Mouse (Mus musculus): Measurements from ENCODE around the gene Pdcd1lg2. TPM values are rescaled to one million over a fixed set of nuclear protein-coding genes. Genes with fewer than 3 reads are reported as not detected.

The Pdcd1lg2 gene
- polyA plus RNA-seq, 1 experiment from 2014 or later = not detected

DNA sequence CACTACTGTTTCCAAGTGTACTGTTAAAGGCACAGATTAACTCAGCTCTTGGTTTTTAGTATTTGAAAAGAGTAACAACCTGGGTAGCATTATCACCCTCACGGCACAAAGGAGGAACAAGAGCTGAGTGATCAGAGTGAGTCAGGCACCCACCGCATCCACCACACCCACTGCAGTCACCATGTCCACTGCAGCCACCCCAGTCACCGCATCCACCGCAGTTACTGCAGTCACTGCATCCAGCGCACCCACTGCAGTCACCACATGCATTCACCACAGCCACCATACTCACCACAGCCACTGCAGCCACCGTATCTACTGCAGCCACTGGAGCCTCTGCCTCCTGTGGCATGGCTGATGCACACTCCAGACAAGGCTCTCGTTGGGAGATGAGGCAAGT lies 99.1 kb downstream of the Pdcd1lg2 start:
- ATAC-seq (replicated peaks; ENCODE audit: insufficient number of reproducible peaks, low FRiP score, low TSS enrichment, low read depth) (no peak), DNase-seq (ENCODE audit: low spot score) (no peak)
- no peak overlapping the region for H3K9ac ChIP-seq (replicated peaks; ENCODE audit: low read length)
- WGBS = 92% methylated on average over 7 of the region's 7 CpGs
- H3K4me1 ChIP-seq (ENCODE audit: control insufficient read depth, insufficient read depth, low read length) = no peaks in the 10 kb centered on the region
- no peak overlapping the region for H3K4me3 ChIP-seq (ENCODE audit: low read depth, low read length)
- no peaks in the 10 kb centered on the region for H3K27me3 ChIP-seq (ENCODE audit: control insufficient read depth, insufficient read depth, low read length)
- no peak overlapping the region for H3K4me2 ChIP-seq (ENCODE audit: low read depth, low read length)
- no peaks in the 10 kb centered on the region for H3K36me3 ChIP-seq (replicated peaks; ENCODE audit: control insufficient read depth, insufficient read depth, low read depth, low read length)
- H3K27ac ChIP-seq (replicated peaks; ENCODE audit: low read depth, low read length) = no peak overlapping the region
- no peaks in the 10 kb centered on the region for H3K9me3 ChIP-seq (replicated peaks; ENCODE audit: control insufficient read depth, low read length)

DNA sequence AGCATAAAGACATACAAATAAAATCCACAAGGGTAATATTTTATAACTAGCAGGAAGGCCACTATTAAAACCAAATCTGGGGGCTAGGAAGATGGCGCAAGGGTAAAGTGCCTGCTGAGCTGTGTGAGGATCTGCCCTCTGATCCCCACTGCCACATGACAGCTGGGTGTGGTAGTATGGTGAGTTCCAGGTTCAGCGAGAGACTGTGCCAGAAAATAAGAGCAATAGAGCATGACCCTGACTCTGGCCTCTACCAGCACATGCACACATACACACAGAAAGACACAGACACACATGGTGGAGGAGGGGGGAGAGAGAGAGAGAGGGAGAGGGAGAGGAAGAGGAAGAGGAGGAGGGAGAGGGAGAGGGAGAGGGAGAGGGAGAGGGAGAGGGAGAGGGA lies 101.1 kb downstream of the Pdcd1lg2 start:
- Histone ChIP-seq H3K36me3 (replicated peaks; ENCODE audit: control insufficient read depth, insufficient read depth, low read depth, low read length) (no peaks in the 10 kb centered on the region), H3K4me3 (ENCODE audit: low read depth, low read length) (no peak overlapping the region), H3K9me3 (replicated peaks; ENCODE audit: control insufficient read depth, low read length) (no peaks in the 10 kb centered on the region), H3K27ac (replicated peaks; ENCODE audit: low read depth, low read length) (no peak overlapping the region), H3K4me2 (ENCODE audit: low read depth, low read length) (no peak overlapping the region), H3K4me1 (ENCODE audit: control insufficient read depth, insufficient read depth, low read length) (no peaks in the 10 kb centered on the region), H3K27me3 (ENCODE audit: control insufficient read depth, insufficient read depth, low read length) (no peaks in the 10 kb centered on the region), H3K9ac (replicated peaks; ENCODE audit: low read length) (no peak overlapping the region)
- DNase-seq (ENCODE audit: low spot score) (no peak), ATAC-seq (replicated peaks; ENCODE audit: insufficient number of reproducible peaks, low FRiP score, low TSS enrichment, low read depth) (no peak)
- 72% methylated on average over 2 of the region's 2 CpGs for WGBS

DNA sequence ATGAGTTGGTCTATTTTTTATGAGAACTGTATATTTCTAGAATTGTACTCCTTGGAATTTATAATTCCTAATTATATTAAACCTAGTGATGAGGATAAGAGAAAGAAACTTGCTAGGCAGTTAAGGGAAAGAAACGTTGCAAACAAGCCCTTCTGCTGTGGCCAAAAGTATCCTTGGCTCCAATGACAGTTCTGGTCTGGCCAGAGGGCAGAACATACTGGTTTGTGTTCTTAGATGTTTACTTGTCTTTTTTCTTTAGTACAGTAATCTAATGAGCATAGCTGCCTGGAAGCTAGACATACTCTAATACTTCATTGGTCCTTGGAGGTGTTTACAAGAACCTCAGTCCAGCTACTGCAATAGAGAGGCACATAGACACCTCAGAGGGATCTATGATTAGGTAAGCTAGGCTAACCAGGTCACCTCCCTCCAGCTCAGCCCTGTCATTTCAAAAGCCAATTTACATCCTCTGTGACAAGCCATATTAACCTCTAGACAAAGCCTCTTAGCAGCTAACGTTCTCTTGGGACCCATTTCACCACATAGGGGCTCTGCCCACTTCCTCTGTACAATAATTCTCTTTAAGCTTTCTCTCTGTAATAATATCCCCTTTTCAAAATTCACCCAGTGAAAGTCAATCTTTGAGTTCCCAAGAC lies 102.5 kb downstream of the Pdcd1lg2 start:
- DNase-seq (ENCODE audit: low spot score) (no peak), ATAC-seq (replicated peaks; ENCODE audit: insufficient number of reproducible peaks, low FRiP score, low TSS enrichment, low read depth) (no peak)
- no peaks in the 10 kb centered on the region for H3K9me3 ChIP-seq (replicated peaks; ENCODE audit: control insufficient read depth, low read length)
- no peaks in the 10 kb centered on the region for H3K27me3 ChIP-seq (ENCODE audit: control insufficient read depth, insufficient read depth, low read length)
- H3K4me3 ChIP-seq (ENCODE audit: low read depth, low read length) = no peak overlapping the region
- WGBS = 49% methylated on average over 2 of the region's 2 CpGs
- no peak overlapping the region for H3K4me2 ChIP-seq (ENCODE audit: low read depth, low read length)
- no peak overlapping the region for H3K9ac ChIP-seq (replicated peaks; ENCODE audit: low read length)
- H3K4me1 ChIP-seq (ENCODE audit: control insufficient read depth, insufficient read depth, low read length) = no peaks in the 10 kb centered on the region
- no peak overlapping the region for H3K27ac ChIP-seq (replicated peaks; ENCODE audit: low read depth, low read length)
- H3K36me3 ChIP-seq (replicated peaks; ENCODE audit: control insufficient read depth, insufficient read depth, low read depth, low read length) = no peaks in the 10 kb centered on the region

DNA sequence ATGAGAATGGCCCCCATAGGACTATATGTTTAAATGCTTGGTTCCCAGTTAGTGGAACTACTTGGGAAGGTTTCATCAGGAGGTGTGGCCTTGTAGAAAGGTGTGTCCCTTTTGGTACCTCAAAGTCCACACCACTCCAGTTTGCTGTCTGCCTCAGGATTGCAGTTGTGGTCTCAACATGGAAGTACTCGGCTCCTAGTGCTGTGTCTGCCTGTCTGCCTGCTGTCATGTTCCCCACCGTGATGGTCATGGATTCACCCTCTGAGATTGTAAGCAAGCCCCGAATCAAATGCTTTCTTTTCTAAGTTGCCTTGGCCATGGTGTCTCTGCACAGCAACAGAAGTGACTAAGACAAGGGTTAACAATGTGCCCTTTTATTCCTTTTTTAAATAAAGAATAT lies 103.4 kb downstream of the Pdcd1lg2 start:
- DNase-seq (ENCODE audit: low spot score) = no peak
- Histone ChIP-seq H3K27me3 (ENCODE audit: control insufficient read depth, insufficient read depth, low read length) (no peaks in the 10 kb centered on the region), H3K4me3 (ENCODE audit: low read depth, low read length) (no peak overlapping the region), H3K9me3 (replicated peaks; ENCODE audit: control insufficient read depth, low read length) (no peaks in the 10 kb centered on the region), H3K4me1 (ENCODE audit: control insufficient read depth, insufficient read depth, low read length) (no peaks in the 10 kb centered on the region), H3K4me2 (ENCODE audit: low read depth, low read length) (no peak overlapping the region), H3K9ac (replicated peaks; ENCODE audit: low read length) (no peak overlapping the region), H3K36me3 (replicated peaks; ENCODE audit: control insufficient read depth, insufficient read depth, low read depth, low read length) (no peaks in the 10 kb centered on the region), H3K27ac (replicated peaks; ENCODE audit: low read depth, low read length) (no peak overlapping the region)
- no peak for ATAC-seq (replicated peaks; ENCODE audit: insufficient number of reproducible peaks, low FRiP score, low TSS enrichment, low read depth)
- 97% methylated on average over 3 of the region's 3 CpGs for WGBS

DNA sequence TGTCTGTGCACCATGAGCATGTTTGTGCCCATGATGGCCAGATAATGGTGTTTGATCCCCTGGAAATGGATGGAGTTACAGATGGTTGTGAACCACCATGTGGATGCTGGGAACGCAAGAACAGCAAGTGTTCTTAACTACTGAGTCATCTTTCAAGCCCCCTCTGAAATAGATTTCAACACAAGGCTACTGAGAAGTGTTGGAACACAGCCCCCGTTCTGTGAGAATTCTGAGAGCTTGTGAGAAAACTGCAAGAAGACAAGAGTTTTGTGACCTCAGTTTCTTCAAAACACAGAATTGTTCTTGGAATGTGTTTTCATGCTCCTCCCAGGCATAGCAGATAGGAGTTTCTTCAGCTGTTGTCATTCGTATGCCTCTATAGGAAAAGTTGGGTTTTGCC lies 104.7 kb downstream of the Pdcd1lg2 start:
- no peaks in the 10 kb centered on the region for H3K36me3 ChIP-seq (replicated peaks; ENCODE audit: control insufficient read depth, insufficient read depth, low read depth, low read length)
- H3K27me3 ChIP-seq (ENCODE audit: control insufficient read depth, insufficient read depth, low read length) = no peaks in the 10 kb centered on the region
- H3K4me2 ChIP-seq (ENCODE audit: low read depth, low read length) = no peak overlapping the region
- no peak overlapping the region for H3K9ac ChIP-seq (replicated peaks; ENCODE audit: low read length)
- H3K9me3 ChIP-seq (replicated peaks; ENCODE audit: control insufficient read depth, low read length) = no peaks in the 10 kb centered on the region
- DNase-seq (ENCODE audit: low spot score) (no peak), ATAC-seq (replicated peaks; ENCODE audit: insufficient number of reproducible peaks, low FRiP score, low TSS enrichment, low read depth) (no peak)
- no peak overlapping the region for H3K4me3 ChIP-seq (ENCODE audit: low read depth, low read length)
- no peak overlapping the region for H3K27ac ChIP-seq (replicated peaks; ENCODE audit: low read depth, low read length)
- 92% methylated on average over 3 of the region's 3 CpGs for WGBS
- no peaks in the 10 kb centered on the region for H3K4me1 ChIP-seq (ENCODE audit: control insufficient read depth, insufficient read depth, low read length)

DNA sequence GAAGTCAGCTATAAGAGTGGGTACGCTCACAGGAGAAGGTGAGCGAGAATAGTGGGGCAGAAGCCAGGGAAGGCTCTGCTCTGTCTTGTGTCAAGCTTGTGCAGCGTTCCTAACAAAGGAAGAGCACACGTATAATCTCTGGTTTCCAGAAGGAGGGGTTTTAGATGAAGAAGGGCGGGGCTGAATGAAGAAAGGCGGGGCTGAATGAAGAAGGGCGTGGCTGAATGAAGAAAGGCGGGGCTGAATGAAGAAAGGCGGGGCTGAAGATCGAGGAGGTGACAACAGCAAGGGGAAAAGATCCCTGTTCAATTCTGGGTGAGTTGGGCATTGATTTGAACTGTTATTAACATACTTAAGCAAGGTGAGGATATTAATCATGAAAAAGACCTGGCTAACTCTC lies 105.3 kb downstream of the Pdcd1lg2 start:
- Histone ChIP-seq H3K36me3 (replicated peaks; ENCODE audit: control insufficient read depth, insufficient read depth, low read depth, low read length) (no peaks in the 10 kb centered on the region), H3K9ac (replicated peaks; ENCODE audit: low read length) (no peak overlapping the region), H3K27me3 (ENCODE audit: control insufficient read depth, insufficient read depth, low read length) (no peaks in the 10 kb centered on the region), H3K4me1 (ENCODE audit: control insufficient read depth, insufficient read depth, low read length) (no peaks in the 10 kb centered on the region), H3K9me3 (replicated peaks; ENCODE audit: control insufficient read depth, low read length) (no peaks in the 10 kb centered on the region), H3K27ac (replicated peaks; ENCODE audit: low read depth, low read length) (no peak overlapping the region), H3K4me3 (ENCODE audit: low read depth, low read length) (no peak overlapping the region), H3K4me2 (ENCODE audit: low read depth, low read length) (no peak overlapping the region)
- 71% methylated on average over 10 of the region's 10 CpGs for WGBS
- no peak for DNase-seq (ENCODE audit: low spot score)
- ATAC-seq (replicated peaks; ENCODE audit: insufficient number of reproducible peaks, low FRiP score, low TSS enrichment, low read depth) = no peak

DNA sequence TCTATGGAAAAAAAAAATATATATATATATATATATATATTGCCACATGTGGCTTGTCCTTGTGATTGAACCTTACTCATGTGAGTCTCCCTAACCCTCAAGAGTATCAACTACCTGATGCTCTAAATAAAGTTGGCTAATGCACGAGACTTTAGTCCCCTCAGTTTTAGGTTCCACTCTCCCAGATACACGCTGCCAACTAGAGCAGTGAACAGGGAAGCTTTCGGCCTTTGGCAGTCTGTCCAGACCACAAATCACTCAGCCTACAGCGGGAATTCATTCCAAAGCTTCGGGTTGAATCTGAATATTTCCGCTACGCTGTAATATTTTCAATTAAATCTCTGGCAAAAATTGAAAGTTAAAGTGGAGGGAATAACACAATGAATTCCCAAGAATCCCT lies 107.7 kb downstream of the Pdcd1lg2 start:
- no peak for DNase-seq (ENCODE audit: low spot score)
- Histone ChIP-seq H3K27me3 (ENCODE audit: control insufficient read depth, insufficient read depth, low read length) (no peaks in the 10 kb centered on the region), H3K9ac (replicated peaks; ENCODE audit: low read length) (no peak overlapping the region), H3K4me3 (ENCODE audit: low read depth, low read length) (no peak overlapping the region), H3K4me1 (ENCODE audit: control insufficient read depth, insufficient read depth, low read length) (no peaks in the 10 kb centered on the region), H3K27ac (replicated peaks; ENCODE audit: low read depth, low read length) (no peak overlapping the region), H3K9me3 (replicated peaks; ENCODE audit: control insufficient read depth, low read length) (no peaks in the 10 kb centered on the region), H3K36me3 (replicated peaks; ENCODE audit: control insufficient read depth, insufficient read depth, low read depth, low read length) (no peaks in the 10 kb centered on the region), H3K4me2 (ENCODE audit: low read depth, low read length) (no peak overlapping the region)
- ATAC-seq (replicated peaks; ENCODE audit: insufficient number of reproducible peaks, low FRiP score, low TSS enrichment, low read depth) = no peak
- 90% methylated on average over 7 of the region's 7 CpGs for WGBS

DNA sequence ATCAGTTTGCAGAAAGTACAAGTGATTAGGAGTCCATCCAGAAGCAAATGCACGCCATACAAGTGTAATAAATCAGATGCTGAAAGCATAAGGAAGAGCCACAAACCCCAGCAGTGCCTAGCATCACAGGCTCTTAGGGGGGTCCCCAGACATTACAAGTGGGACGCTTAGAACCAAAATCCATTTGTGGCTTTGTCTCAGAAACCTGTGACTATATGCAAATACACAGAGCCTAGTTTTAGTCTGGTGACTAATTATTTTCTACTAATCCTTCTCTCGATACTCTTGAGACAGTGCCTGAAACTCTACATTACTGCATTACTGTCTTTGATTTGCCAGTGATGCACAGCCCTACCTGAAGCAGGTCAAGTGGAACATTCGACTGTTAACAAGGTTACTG lies 108.2 kb downstream of the Pdcd1lg2 start:
- DNase-seq (ENCODE audit: low spot score) (no peak), ATAC-seq (replicated peaks; ENCODE audit: insufficient number of reproducible peaks, low FRiP score, low TSS enrichment, low read depth) (no peak)
- Histone ChIP-seq H3K27ac (replicated peaks; ENCODE audit: low read depth, low read length) (no peak overlapping the region), H3K4me2 (ENCODE audit: low read depth, low read length) (no peak overlapping the region), H3K36me3 (replicated peaks; ENCODE audit: control insufficient read depth, insufficient read depth, low read depth, low read length) (no peaks in the 10 kb centered on the region), H3K9me3 (replicated peaks; ENCODE audit: control insufficient read depth, low read length) (no peaks in the 10 kb centered on the region), H3K9ac (replicated peaks; ENCODE audit: low read length) (no peak overlapping the region), H3K4me1 (ENCODE audit: control insufficient read depth, insufficient read depth, low read length) (no peaks in the 10 kb centered on the region), H3K27me3 (ENCODE audit: control insufficient read depth, insufficient read depth, low read length) (no peaks in the 10 kb centered on the region), H3K4me3 (ENCODE audit: low read depth, low read length) (no peak overlapping the region)
- 84% methylated on average over 4 of the region's 4 CpGs for WGBS
